Mouse (Mus musculus) lung, adult 2 months (tissue): Measurements from ENCODE around the gene C1qtnf2.

ENCODE experiments used
- CTCF ChIP-seq: fragments of 200-500 bp; IDR thresholded peaks from 2 replicates; pipeline ENCODE4 v1.5.1; 2011; ENCODE audit warnings: mild to moderate bottlenecking, low read length, control low read depth; ENCODE audit not compliant: insufficient read depth
- POLR2A ChIP-seq: fragments of 200-500 bp; IDR thresholded peaks from 2 replicates; pipeline ENCODE4 v1.6.1; 2011; ENCODE audit warnings: low read depth, mild to moderate bottlenecking, control low read depth, low read length, borderline replicate concordance; ENCODE audit errors: extremely low read depth

- TF ChIP-seq CTCF (no peak), POLR2A (no peak)
Measured at GRCm38 (mm10) chr11:43509878-43510277, 35.8 kb downstream of the C1qtnf2 start.
